Mouse (Mus musculus): ENCODE measurements at regions not wholly inside any gene's neighbourhood (a gene's known extent, or its start where the extent isn't known, plus 50 kb on each side); places are given as distances from the start of the nearest gene placed in this dataset.
"Not testable (repeated sequence)": the region's sequence is repeated elsewhere in the genome, so short reads cannot be mapped to it uniquely, and the experiment has no call there.

GRCm38 (mm10) chr16:20824226-20824625, 89.9 kb upstream of the Thpo start:
- H3K9me3 ChIP-seq (ENCODE audit: control insufficient read depth, low read length) = no peaks in the 10 kb centered on the region
- H3K27me3 ChIP-seq (ENCODE audit: control insufficient read depth, insufficient read depth, low read length) = no peaks in the 10 kb centered on the region
- 0 out of 2 replicates have a peak, but pooled peaks cover under 1% of the 10 kb centered on the region for H3K4me1 ChIP-seq (replicated peaks; ENCODE audit: control insufficient read depth, insufficient read depth)
- no peak overlapping the region for H3K4me2 ChIP-seq (replicated peaks; ENCODE audit: low read depth)
- no peaks in the 10 kb centered on the region for H3K36me3 ChIP-seq (ENCODE audit: control insufficient read depth, insufficient read depth, low read length)
- H3K27ac ChIP-seq (replicated peaks) = no peak overlapping the region
- no peak for DNase-seq (ENCODE audit: low spot score)
- WGBS = 66% methylated on average over 7 of the region's 7 CpGs
- TF ChIP-seq CTCF (IDR thresholded peaks at IDR 0.05; ENCODE audit: low read depth) (no peak), EP300 (optimal IDR thresholded peaks at IDR 0.05) (no peak)
- H3K4me3 ChIP-seq (ENCODE audit: low read depth, low read length) = no peak overlapping the region
- no peak overlapping the region for H3K9ac ChIP-seq (ENCODE audit: low read length)
- no peak for ATAC-seq (ENCODE audit: low FRiP score, low TSS enrichment)

- TF ChIP-seq CTCF (IDR thresholded peaks at IDR 0.05; ENCODE audit: low read depth) (peak; percentile 44), EP300 (optimal IDR thresholded peaks at IDR 0.05) (no peak)
- H3K9ac ChIP-seq (ENCODE audit: low read length) = no peak overlapping the region
- no peak for ATAC-seq (ENCODE audit: low FRiP score, low TSS enrichment)
- H3K4me1 ChIP-seq (replicated peaks; ENCODE audit: control insufficient read depth, insufficient read depth) = no peaks in the 10 kb centered on the region
- H3K27ac ChIP-seq (replicated peaks) = no peak overlapping the region
- H3K27me3 ChIP-seq (ENCODE audit: control insufficient read depth, insufficient read depth, low read length) = no peaks in the 10 kb centered on the region
- H3K4me3 ChIP-seq (ENCODE audit: low read depth, low read length) = no peak overlapping the region
- no peaks in the 10 kb centered on the region for H3K36me3 ChIP-seq (ENCODE audit: control insufficient read depth, insufficient read depth, low read length)
- no peak overlapping the region for H3K4me2 ChIP-seq (replicated peaks; ENCODE audit: low read depth)
- DNase-seq (ENCODE audit: low spot score) = no peak
- H3K9me3 ChIP-seq (ENCODE audit: control insufficient read depth, low read length) = no peaks in the 10 kb centered on the region
These were observed 86.6 kb upstream of the Thpo start for GRCm38 (mm10) chr16:20820939-20821338.

GRCm38 (mm10) chr16:20819568-20819967, 85.3 kb upstream of the Thpo start:
- DNase-seq (ENCODE audit: low spot score) = no peak
- WGBS = 77% methylated on average over 3 of the region's 3 CpGs
- no peak for ATAC-seq (ENCODE audit: low FRiP score, low TSS enrichment)

GRCm38 (mm10) chr16:20818711-20819189, 84.4 kb upstream of the Thpo start:
- Histone ChIP-seq H3K4me1 (replicated peaks; ENCODE audit: control insufficient read depth, insufficient read depth) (no peaks in the 10 kb centered on the region), H3K27ac (replicated peaks) (peak overlapping the region; percentile 30; the same call in 1 of the 2 replicates), H3K4me2 (replicated peaks; ENCODE audit: low read depth) (0 out of 2 replicates have a peak overlapping the region, but pooled peaks have one; percentile 17), H3K27me3 (ENCODE audit: control insufficient read depth, insufficient read depth, low read length) (no peaks in the 10 kb centered on the region), H3K9ac (ENCODE audit: low read length) (no peak overlapping the region), H3K9me3 (ENCODE audit: control insufficient read depth, low read length) (no peaks in the 10 kb centered on the region), H3K4me3 (ENCODE audit: low read depth, low read length) (no peak overlapping the region), H3K36me3 (ENCODE audit: control insufficient read depth, insufficient read depth, low read length) (no peaks in the 10 kb centered on the region)
- TF ChIP-seq EP300 (optimal IDR thresholded peaks at IDR 0.05) (no peak), CTCF (IDR thresholded peaks at IDR 0.05; ENCODE audit: low read depth) (no peak)
- DNase-seq (ENCODE audit: low spot score) (no peak), ATAC-seq (ENCODE audit: low FRiP score, low TSS enrichment) (no peak)
- 18% methylated on average over 5 of the region's 5 CpGs for WGBS

More at GRCm38 (mm10) chr16:20819568-20819967, 85.3 kb upstream of the Thpo start:
- Histone ChIP-seq H3K36me3 (ENCODE audit: control insufficient read depth, insufficient read depth, low read length) (no peaks in the 10 kb centered on the region), H3K27ac (replicated peaks) (no peak overlapping the region), H3K4me2 (replicated peaks; ENCODE audit: low read depth) (no peak overlapping the region), H3K4me1 (replicated peaks; ENCODE audit: control insufficient read depth, insufficient read depth) (no peaks in the 10 kb centered on the region), H3K9me3 (ENCODE audit: control insufficient read depth, low read length) (no peaks in the 10 kb centered on the region), H3K4me3 (ENCODE audit: low read depth, low read length) (no peak overlapping the region), H3K27me3 (ENCODE audit: control insufficient read depth, insufficient read depth, low read length) (no peaks in the 10 kb centered on the region), H3K9ac (ENCODE audit: low read length) (no peak overlapping the region)
- TF ChIP-seq EP300 (optimal IDR thresholded peaks at IDR 0.05) = no peak
- TF ChIP-seq CTCF (IDR thresholded peaks at IDR 0.05; ENCODE audit: low read depth) = no peak

GRCm38 (mm10) chr16:20814976-20815375, 80.7 kb upstream of the Thpo start:
- ATAC-seq (ENCODE audit: low FRiP score, low TSS enrichment) (no peak), DNase-seq (ENCODE audit: low spot score) (peak; percentile 31)
- H3K4me2 ChIP-seq (replicated peaks; ENCODE audit: low read depth) = no peak overlapping the region
- 56% methylated on average over 2 of the region's 2 CpGs for WGBS
- H3K9me3 ChIP-seq (ENCODE audit: control insufficient read depth, low read length) = no peaks in the 10 kb centered on the region
- TF ChIP-seq CTCF (IDR thresholded peaks at IDR 0.05; ENCODE audit: low read depth) (no peak), EP300 (optimal IDR thresholded peaks at IDR 0.05) (no peak)
- no peaks in the 10 kb centered on the region for H3K27me3 ChIP-seq (ENCODE audit: control insufficient read depth, insufficient read depth, low read length)
- H3K9ac ChIP-seq (ENCODE audit: low read length) = no peak overlapping the region
- no peak overlapping the region for H3K27ac ChIP-seq (replicated peaks)
- no peaks in the 10 kb centered on the region for H3K4me1 ChIP-seq (replicated peaks; ENCODE audit: control insufficient read depth, insufficient read depth)
- H3K36me3 ChIP-seq (ENCODE audit: control insufficient read depth, insufficient read depth, low read length) = no peaks in the 10 kb centered on the region
- H3K4me3 ChIP-seq (ENCODE audit: low read depth, low read length) = no peak overlapping the region

GRCm38 (mm10) chr16:20814240-20814639, 79.9 kb upstream of the Thpo start:
- Histone ChIP-seq H3K9ac (ENCODE audit: low read length) (no peak overlapping the region), H3K4me2 (replicated peaks; ENCODE audit: low read depth) (no peak overlapping the region), H3K27me3 (ENCODE audit: control insufficient read depth, insufficient read depth, low read length) (no peaks in the 10 kb centered on the region), H3K4me3 (ENCODE audit: low read depth, low read length) (no peak overlapping the region), H3K4me1 (replicated peaks; ENCODE audit: control insufficient read depth, insufficient read depth) (no peaks in the 10 kb centered on the region), H3K9me3 (ENCODE audit: control insufficient read depth, low read length) (no peaks in the 10 kb centered on the region), H3K27ac (replicated peaks) (no peak overlapping the region), H3K36me3 (ENCODE audit: control insufficient read depth, insufficient read depth, low read length) (no peaks in the 10 kb centered on the region)
- TF ChIP-seq EP300 (optimal IDR thresholded peaks at IDR 0.05) (no peak), CTCF (IDR thresholded peaks at IDR 0.05; ENCODE audit: low read depth) (no peak)
- ATAC-seq (ENCODE audit: low FRiP score, low TSS enrichment) (no peak), DNase-seq (ENCODE audit: low spot score) (no peak)

GRCm38 (mm10) chr16:20812025-20812424, 77.7 kb upstream of the Thpo start:
- H3K4me1 ChIP-seq (replicated peaks; ENCODE audit: control insufficient read depth, insufficient read depth); H3K27me3 ChIP-seq (ENCODE audit: control insufficient read depth, insufficient read depth, low read length); DNase-seq (ENCODE audit: low spot score); H3K4me3 ChIP-seq (ENCODE audit: low read depth, low read length); H3K36me3 ChIP-seq (ENCODE audit: control insufficient read depth, insufficient read depth, low read length); H3K9ac ChIP-seq (ENCODE audit: low read length); H3K27ac ChIP-seq (replicated peaks); ATAC-seq (ENCODE audit: low FRiP score, low TSS enrichment); H3K9me3 ChIP-seq (ENCODE audit: control insufficient read depth, low read length); H3K4me2 ChIP-seq (replicated peaks; ENCODE audit: low read depth): not testable (repeated sequence)
- WGBS = 86% methylated on average over 5 of the region's 5 CpGs

Measured in stomach, postnatal 0 days (tissue).